Mouse (Mus musculus) kidney, embryonic 14.5 days (tissue): ENCODE data around the gene 1700007K13Rik. TPM values are rescaled to one million over a fixed set of nuclear protein-coding genes. Genes with fewer than 3 reads are reported as not detected.

Experiments used
- ATAC-seq: fragments of 200-750 bp; cut with Nextera tagmentation; 2 replicates; pipeline ENCODE4 v1.8.0; 2017; ENCODE audit warnings: moderate number of reproducible peaks, mild to moderate bottlenecking, moderate TSS enrichment, moderate library complexity; ENCODE audit not compliant: low FRiP score, low TSS enrichment
- H3K27ac ChIP-seq: fragments of 300-500 bp; sonication (generic); 2 replicates; pipeline ENCODE4 v1.5.1; 2014; ENCODE audit warnings: low read depth, mild to moderate bottlenecking, low read length, moderate library complexity, mixed read lengths
- H3K27me3 ChIP-seq: fragments of 300-500 bp; sonication (generic); 2 replicates; pipeline ENCODE4 v1.6.1; 2014; ENCODE audit warnings: mild to moderate bottlenecking, low read length; ENCODE audit not compliant: control insufficient read depth, insufficient read depth
- H3K36me3 ChIP-seq: fragments of 300-500 bp; sonication (generic); 2 replicates; pipeline ENCODE4 v1.6.1; 2014; ENCODE audit warnings: low read length, mixed read lengths; ENCODE audit not compliant: control insufficient read depth, insufficient read depth
- H3K4me1 ChIP-seq: fragments of 300-500 bp; sonication (generic); 2 replicates; pipeline ENCODE4 v1.6.1; 2014; ENCODE audit warnings: low read length, mixed read lengths; ENCODE audit not compliant: control insufficient read depth, insufficient read depth
- H3K4me2 ChIP-seq: fragments of 300-500 bp; sonication (generic); replicated peaks from 2 replicates; pipeline ENCODE4 v1.6.1; 2014; ENCODE audit warnings: low read depth, mild to moderate bottlenecking, low read length
- H3K4me3 ChIP-seq: fragments of 300-500 bp; sonication (generic); 2 replicates; pipeline ENCODE4 v1.5.1; 2014; ENCODE audit warnings: mild to moderate bottlenecking, low read length
- H3K9ac ChIP-seq: fragments of 300-500 bp; sonication (generic); 2 replicates; pipeline ENCODE4 v1.6.1; 2014; ENCODE audit warnings: low read depth, mild to moderate bottlenecking, low read length, moderate library complexity
- H3K9me3 ChIP-seq: fragments of 300-500 bp; sonication (generic); 2 replicates; pipeline ENCODE4 v1.6.1; 2016; ENCODE audit warnings: low read length; ENCODE audit not compliant: control insufficient read depth
- WGBS: fragments of 180-500 bp; shearing (Covaris S2); extraction: QIAGEN DNeasy Blood & Tissue Kit; methylation state at CpG from one replicate; pipeline ENCODE4 v1.1.7; 2014; 5-methylcytosine and 5-hydroxymethylcytosine counted together
- polyA plus RNA-seq: library from polyadenylated mRNA; unstranded; fragments of >200 nt; fragmentation: Nextera tagmentation; extraction: Ambion mirVana; gene quantifications from 2 replicates; pipeline ENCODE4 v1.2.1, GENCODE M21; 2014

The 1700007K13Rik gene
- polyA plus RNA-seq, 1 experiment from 2014 or later: 0.37 TPM

DNA sequence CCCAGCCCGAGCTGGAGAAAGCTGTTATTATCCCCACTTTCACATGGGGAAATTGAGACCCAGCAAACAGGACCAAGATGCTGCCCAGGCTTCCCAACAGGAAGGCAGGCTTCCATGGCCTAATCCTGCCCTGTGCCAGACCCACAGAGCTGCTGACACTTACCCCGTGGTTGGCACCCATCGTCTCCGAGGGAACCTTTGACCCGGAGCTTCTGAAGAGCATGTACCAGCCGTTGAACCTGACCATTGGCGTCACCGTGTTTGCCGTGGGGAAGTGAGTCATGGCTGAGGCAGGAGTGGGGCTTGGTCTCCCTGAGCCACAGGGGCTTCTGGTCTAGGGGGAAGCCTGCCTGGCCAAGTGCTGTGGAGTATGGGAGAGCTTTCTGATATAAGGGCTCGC, 36.9 kb upstream of the 1700007K13Rik start:
- H3K9me3 ChIP-seq: no peaks in the 10 kb centered on the region
- ATAC-seq: no peak
- H3K36me3 ChIP-seq: no peaks in the 10 kb centered on the region
- no peak overlapping the region for H3K4me3 ChIP-seq
- WGBS: 89% methylated on average over 10 of the region's 10 CpGs
- H3K27ac ChIP-seq: no peak overlapping the region
- H3K9ac ChIP-seq: no peak overlapping the region
- H3K27me3 ChIP-seq: no peaks in the 10 kb centered on the region
- no peaks in the 10 kb centered on the region for H3K4me1 ChIP-seq
- H3K4me2 ChIP-seq: no peak overlapping the region

- H3K9me3 ChIP-seq: no peaks in the 10 kb centered on the region
- H3K4me2 ChIP-seq: no peak overlapping the region
- WGBS: 79% methylated on average over 4 of the region's 4 CpGs
- ATAC-seq: no peak
- H3K27ac ChIP-seq: no peak overlapping the region
- no peak overlapping the region for H3K4me3 ChIP-seq
- no peak overlapping the region for H3K9ac ChIP-seq
- H3K27me3 ChIP-seq: no peaks in the 10 kb centered on the region
- no peaks in the 10 kb centered on the region for H3K36me3 ChIP-seq
- no peaks in the 10 kb centered on the region for H3K4me1 ChIP-seq
These were observed 32.3 kb upstream of the 1700007K13Rik start for GRCm38 (mm10) chr2:28498431-28498830.

DNA sequence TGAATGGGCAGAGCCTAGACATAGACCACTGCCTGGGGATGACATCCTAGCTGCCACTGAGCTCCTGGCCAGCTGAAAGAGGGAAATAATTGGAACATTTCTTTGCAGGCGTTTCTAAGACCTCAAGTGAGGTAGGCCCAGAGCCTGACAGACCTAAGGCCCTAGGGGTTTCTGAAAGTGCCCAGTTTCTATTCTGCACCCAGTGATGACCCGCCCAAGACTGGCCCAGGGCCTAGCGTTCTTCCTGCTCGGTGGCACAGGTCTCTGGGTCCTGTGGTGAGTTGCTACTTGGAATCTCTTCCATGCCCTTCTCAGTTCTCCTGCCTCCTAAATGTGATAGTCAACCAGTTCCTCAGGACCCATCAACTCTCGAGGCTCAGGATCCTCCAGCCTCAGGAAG, 31.4 kb upstream of the 1700007K13Rik start:
- WGBS: 90% methylated on average over 5 of the region's 5 CpGs
- Histone ChIP-seq H3K36me3 (no peaks in the 10 kb centered on the region), H3K27ac (peak overlapping the region; percentile 87; the same call in 1 of the 2 replicates), H3K4me1 (no peaks in the 10 kb centered on the region), H3K9me3 (no peaks in the 10 kb centered on the region), H3K4me2 (peak overlapping the region; percentile 21; the same call in 1 of the 2 replicates), H3K27me3 (no peaks in the 10 kb centered on the region), H3K9ac (no peak overlapping the region), H3K4me3 (no peak overlapping the region)
- no peak for ATAC-seq

- peak within 1 kb of the TSS; percentile 21 for H3K4me2 ChIP-seq
These were observed 30.5 kb upstream of the 1700007K13Rik start, which contains the start of gene Gbgt1 for GRCm38 (mm10) chr2:28496671-28497070. Gene Gbgt1, plus strand, starts transcription at chr2:28496891.

DNA sequence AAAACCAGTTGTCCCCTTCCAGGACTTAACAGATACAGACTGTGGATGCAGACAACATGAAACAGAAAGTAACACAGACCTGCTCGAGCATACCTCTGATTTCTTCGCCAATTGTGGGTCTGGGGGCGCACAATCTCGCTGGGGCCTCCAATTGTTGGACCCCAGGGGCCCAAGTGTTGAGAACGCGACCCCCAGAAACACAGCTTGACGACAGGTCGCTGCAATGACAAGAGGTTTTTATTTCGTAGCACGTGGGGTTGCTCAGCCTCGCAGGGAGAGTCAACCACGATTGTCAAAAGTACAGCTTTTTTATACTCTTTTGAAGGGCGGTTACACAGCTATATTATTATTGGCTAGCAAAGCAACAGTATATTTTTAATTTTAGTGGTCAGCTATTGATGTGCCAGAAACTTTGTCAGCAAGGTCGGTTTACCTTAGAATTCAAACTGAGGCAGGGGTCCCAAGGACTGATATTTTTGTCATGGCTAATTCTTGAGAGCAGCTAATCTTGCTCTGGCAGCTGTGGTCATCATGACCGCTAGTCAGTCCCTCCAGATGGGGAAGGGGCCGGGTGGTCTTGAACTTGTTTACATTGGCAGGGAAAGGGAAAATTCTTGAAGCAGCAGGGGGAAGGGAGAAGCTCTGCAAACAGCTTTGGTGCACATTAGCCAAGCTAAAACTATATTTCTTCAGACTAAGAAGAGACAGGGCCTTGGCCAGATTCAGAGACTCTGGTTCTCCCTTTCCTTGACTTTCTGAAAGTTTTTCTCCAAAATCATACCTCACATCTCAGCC, 29.9 kb upstream of the 1700007K13Rik start:
- H3K4me1 ChIP-seq: no peaks in the 10 kb centered on the region
- WGBS: 64% methylated on average over 16 of the region's 16 CpGs
- H3K9ac ChIP-seq: no peak overlapping the region
- no peaks in the 10 kb centered on the region for H3K27me3 ChIP-seq
- H3K27ac ChIP-seq: peak overlapping the region; percentile 87
- ATAC-seq: peak; percentile 78
- peak overlapping the region; percentile 15 for H3K4me2 ChIP-seq
- no peak overlapping the region for H3K4me3 ChIP-seq
- H3K36me3 ChIP-seq: no peaks in the 10 kb centered on the region
- H3K9me3 ChIP-seq: no peaks in the 10 kb centered on the region

More at GRCm38 (mm10) chr2:28496671-28497070, 30.5 kb upstream of the 1700007K13Rik start, which contains the start of gene Gbgt1:
- no peaks in the 10 kb centered on the region for H3K36me3 ChIP-seq
- 65% methylated on average over 5 of the region's 5 CpGs for WGBS
- H3K4me3 ChIP-seq: peak within 1 kb of the TSS; percentile 13; the same call in 1 of the 2 replicates
- peak; percentile 73 for ATAC-seq
- peak within 1 kb of the TSS; percentile 87 for H3K27ac ChIP-seq
- H3K27me3 ChIP-seq: no peaks in the 10 kb centered on the region
- no peaks in the 10 kb centered on the region for H3K4me1 ChIP-seq
- no peaks in the 10 kb centered on the region for H3K9me3 ChIP-seq
- H3K9ac ChIP-seq: peak within 1 kb of the TSS; percentile 1; the same call in 1 of the 2 replicates

DNA sequence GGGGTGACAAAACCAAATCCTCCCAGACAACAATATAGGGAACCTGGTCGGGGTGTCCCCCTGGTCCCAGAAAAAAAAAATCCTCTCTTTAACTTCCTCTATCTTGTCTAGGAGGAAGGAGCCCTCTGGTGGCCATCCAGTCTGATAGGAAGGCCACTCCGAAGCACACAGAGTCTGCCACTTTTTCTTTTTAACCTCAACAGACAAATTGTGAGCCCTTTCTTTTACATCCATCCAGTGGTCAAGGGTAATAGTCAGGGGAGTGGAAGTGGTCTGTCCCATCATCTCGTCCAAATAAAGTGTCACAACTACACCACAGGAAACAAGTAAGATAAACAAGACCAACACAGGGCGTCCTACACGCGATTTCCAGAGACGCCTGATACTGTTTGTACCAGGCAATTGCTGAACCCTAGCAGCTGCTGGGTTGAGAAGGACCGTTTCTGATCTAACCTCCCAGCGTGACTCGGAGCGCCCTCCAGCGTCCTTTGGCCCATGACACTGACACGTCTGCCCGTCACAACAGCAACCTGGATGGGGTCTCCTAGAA, 29.1 kb upstream of the 1700007K13Rik start:
- Histone ChIP-seq H3K36me3 (no peaks in the 10 kb centered on the region), H3K27me3 (no peaks in the 10 kb centered on the region), H3K9me3 (no peaks in the 10 kb centered on the region), H3K4me3 (no peak overlapping the region), H3K9ac (no peak overlapping the region), H3K4me2 (peak overlapping the region; percentile 15), H3K27ac (peak overlapping the region; percentile 44; the same call in 1 of the 2 replicates), H3K4me1 (no peaks in the 10 kb centered on the region)
- no peak for ATAC-seq
- WGBS: 64% methylated on average over 14 of the region's 14 CpGs

GRCm38 (mm10) chr2:28494521-28494920, 28.4 kb upstream of the 1700007K13Rik start:
- ATAC-seq: no peak
- Histone ChIP-seq H3K9ac (no peak overlapping the region), H3K27me3 (no peaks in the 10 kb centered on the region), H3K36me3 (no peaks in the 10 kb centered on the region), H3K27ac (no peak overlapping the region), H3K4me2 (no peak overlapping the region), H3K9me3 (no peaks in the 10 kb centered on the region), H3K4me1 (no peaks in the 10 kb centered on the region), H3K4me3 (no peak overlapping the region)
- 78% methylated on average over 2 of the region's 2 CpGs for WGBS

- Histone ChIP-seq H3K9ac (no peak overlapping the region), H3K4me2 (no peak overlapping the region), H3K4me3 (no peak overlapping the region), H3K36me3 (no peaks in the 10 kb centered on the region), H3K4me1 (no peaks in the 10 kb centered on the region), H3K27me3 (no peaks in the 10 kb centered on the region), H3K9me3 (no peaks in the 10 kb centered on the region), H3K27ac (no peak overlapping the region)
- ATAC-seq: no peak
- WGBS: 66% methylated on average over 2 of the region's 2 CpGs
These were observed 17.7 kb upstream of the 1700007K13Rik start for GRCm38 (mm10) chr2:28483861-28484260.
